Mouse (Mus musculus) gastrocnemius, postnatal 4 days (tissue): ENCODE data around the gene Pdpr. TPM values are rescaled to one million over a fixed set of nuclear protein-coding genes. Genes with fewer than 3 reads are reported as not detected.
"Not testable (repeated sequence)": the region's sequence is repeated elsewhere in the genome, so short reads cannot be mapped to it uniquely, and the experiment has no call there.

ENCODE experiments used
- DNase-seq, 2 experiments: peaks; one replicate each; pipeline ENCODE4 v3.0.0; 2021 to 2022; ENCODE audit warnings: low spot score in 2 of 2, mixed read lengths in 2 of 2
- long read RNA-seq, 2 experiments: library from polyadenylated mRNA; stranded (forward); transcript quantifications; one replicate each; pipeline ENCODE4 v2.0.0; 2021
- total RNA-seq, 2 experiments: library from RNA; stranded (reverse); gene quantifications; 2 replicates each; pipeline ENCODE4 v1.2.3; 2021

The Pdpr gene
- 10 to 100 TPM; 43.0 to 49.6 TPM for total RNA-seq
- long read RNA-seq, experiment 1, full-length matches to known transcripts, result 4 of 22 reads
- long read RNA-seq, experiment 1, partial matches to known transcripts, result 1 of 22 reads
- long read RNA-seq, experiment 1, other reads (novel, unspliced or antisense), result 17 of 22 reads
- long read RNA-seq, experiment 2, full-length matches to known transcripts, result 4 of 25 reads
- long read RNA-seq, experiment 2, partial matches to known transcripts, result 2 of 25 reads
- long read RNA-seq, experiment 2, other reads (novel, unspliced or antisense), result 19 of 25 reads

- DNase-seq, result peak; percentile 88 to 94
Observed at GRCm38 (mm10) chr8:111093865-111094718, at the start of gene Pdpr. Pdpr (plus strand) TSS chr8:111094630.

DNA sequence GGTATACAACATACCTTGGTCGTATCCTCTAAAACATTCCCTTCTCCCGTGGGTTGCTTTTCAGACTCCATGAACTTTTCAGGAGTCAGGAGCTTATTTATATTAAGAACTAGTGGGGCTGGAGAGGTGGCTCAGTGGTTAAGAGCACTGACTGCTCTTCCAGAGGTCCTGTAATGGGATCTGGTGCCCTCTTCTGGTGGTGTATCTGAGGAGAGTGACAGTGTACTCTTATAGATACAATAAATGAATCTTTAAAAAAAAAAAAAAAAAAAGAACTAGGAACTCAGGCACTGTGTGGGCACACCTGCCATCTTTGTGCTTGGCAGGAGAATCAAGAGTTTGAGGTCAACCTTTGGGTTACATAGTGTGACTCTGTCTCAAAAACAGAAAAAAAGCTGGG is 45.7 kb upstream of the Pdpr start:
- no peak for DNase-seq

DNA sequence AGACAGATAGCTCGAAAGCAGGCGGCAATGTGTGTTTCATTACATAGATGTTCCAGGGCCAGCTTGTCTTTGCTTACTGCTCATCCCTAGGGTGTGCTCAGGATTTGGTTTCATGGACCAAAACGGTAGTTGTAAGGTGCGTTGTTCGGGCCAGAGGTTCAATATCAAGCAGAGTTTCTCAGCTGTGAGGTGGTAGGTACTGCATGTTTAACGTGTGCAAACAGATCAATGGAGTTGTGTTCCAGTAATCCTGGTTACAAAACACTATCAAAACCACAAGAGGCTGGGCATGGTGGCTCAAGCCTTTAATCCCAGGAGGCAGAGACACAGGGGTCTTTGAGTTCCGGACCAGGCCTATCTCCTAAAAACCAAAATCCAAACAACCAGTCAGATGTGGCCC is 45.3 kb upstream of the Pdpr start:
- no peak for DNase-seq

DNA sequence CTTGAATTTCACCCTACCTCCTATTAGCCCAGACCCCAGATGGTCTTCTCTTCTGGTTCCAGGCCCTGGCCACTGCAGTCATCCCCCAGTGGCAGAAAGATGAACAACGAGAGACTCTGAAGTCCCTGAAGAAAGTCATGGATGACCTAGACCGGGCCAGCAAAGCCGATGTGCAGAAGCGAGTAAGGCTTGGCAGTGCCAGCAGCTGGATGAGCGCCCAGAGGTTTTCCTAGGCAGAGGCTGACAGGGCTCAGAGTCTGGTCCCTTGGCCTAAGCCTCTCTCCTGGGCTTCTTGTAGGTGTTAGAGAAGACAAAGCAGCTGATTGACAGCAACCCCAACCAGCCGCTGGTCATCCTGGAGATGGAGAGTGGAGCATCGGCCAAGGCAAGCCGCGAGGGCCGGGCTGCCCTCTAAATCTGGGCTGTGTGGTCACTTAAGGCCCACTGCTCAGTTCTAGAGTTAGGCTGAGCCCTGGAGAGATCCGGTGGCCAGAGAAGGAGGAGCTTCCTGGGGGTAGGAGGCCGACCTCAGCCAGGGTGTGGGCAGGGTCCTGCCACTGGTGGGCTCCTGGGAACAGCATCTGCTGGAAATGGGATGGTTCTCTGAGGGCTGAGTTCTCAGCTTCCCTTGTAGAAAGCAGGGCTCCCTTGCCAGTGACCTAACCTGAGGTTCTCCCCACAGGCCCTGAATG is 40.5 kb upstream of the Pdpr start:
- no peak for DNase-seq

GRCm38 (mm10) chr8:111055031-111055634 is 39.3 kb upstream of the Pdpr start:
- DNase-seq, result no peak

DNA sequence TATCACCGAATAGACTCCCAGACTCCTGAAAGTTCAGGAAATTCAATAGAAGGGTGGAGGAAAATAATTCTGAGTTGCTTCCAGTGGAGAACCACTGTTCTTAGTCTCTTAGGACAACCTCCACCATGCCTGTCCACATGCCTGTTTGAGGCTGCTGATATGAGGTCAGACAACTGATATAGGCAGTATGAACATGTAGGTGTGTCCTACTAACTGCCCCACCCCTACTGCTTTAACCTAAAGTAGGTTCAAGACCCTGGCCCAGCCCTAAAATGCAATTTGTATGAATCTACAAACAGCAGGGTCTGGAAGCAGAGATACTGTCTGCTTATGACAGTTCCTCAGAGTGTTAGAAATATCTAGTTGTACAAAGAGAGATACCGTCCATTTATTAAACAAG is 38.8 kb upstream of the Pdpr start:
- DNase-seq, result no peak

DNA sequence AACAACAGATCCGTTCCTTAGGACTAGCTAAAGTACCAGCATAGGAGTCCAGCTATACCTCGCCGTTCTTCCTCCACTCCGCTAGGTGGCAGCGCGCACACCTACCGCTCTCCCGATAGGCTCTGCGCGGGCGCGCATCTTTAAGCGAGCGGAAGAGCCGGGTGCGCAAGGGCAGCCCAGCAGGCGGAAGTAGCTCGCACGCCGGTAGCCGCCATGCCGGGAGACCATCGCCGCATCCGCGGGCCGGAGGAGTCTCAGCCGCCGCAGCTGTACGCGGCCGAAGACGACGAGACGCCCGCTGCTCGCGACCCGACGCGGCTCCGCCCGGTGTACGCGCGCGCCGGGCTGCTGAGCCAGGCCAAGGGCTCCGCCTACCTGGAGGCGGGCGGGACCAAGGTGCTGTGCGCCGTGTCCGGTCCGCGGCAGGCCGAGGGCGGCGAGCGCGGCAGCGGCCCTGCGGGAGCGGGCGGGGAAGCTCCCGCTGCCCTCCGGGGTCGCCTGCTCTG is 38.2 kb upstream of the Pdpr start, which contains the start of gene Exosc6:
Gene Exosc6 (plus strand): TSS at position 182 of the 506 bp plus-strand sequence.
- DNase-seq, result peak; percentile 78 to 90

- peak; percentile 31 to 44 for DNase-seq
Observed at GRCm38 (mm10) chr8:111056691-111057293, 37.6 kb upstream of the Pdpr start.

DNA sequence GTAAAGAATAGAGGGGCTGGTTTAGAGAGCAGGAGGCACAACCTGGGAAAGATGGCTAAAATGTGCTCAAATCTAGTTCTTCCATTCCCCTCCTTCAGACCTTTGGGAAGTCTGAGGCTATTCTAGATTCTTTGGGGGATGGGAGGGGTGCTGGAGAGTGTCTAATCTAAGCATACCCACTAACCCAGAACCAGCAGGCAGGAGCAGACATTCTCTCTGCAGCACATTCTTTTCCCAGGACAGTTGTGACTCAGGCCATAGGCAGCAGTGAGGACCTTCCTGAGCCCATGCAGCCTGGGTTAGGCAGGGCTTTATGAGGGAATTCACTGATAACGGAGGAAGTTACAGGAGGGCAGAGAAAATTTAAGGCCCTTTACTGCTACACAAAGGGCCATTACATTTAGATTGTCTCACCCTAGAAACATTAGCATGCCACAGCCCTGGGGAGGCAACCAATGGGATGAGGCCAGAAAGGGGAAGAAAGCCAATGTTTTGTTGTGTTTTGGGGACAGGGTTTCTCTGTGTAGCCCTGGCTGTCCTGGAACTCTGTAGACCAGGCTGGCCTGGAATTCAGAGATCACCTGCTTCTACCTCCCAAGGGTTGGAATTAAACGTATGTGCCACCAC is 35.4 kb upstream of the Pdpr start:
- no peak for DNase-seq

DNA sequence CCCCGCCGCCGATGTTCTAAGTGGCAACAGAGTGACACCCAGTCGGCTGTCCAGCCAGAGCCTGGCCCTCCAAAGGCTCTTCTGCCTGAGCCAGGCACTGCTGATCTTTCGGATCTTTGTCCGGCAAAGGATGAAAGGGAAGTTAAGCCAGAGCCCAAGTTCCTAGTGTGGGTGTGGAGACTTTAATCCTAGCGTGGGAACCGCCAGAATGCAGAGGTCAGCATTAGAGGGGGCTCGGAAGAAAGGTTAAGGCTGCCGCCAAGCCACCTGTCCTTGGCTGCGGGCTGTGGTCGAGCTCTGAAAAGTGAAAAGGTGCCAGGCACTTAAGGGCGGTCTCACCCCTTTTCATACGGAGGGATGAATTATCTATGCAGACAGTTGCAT is 32.8 kb upstream of the Pdpr start:
- DNase-seq, result no peak

GRCm38 (mm10) chr8:111062072-111062757 is 32.2 kb upstream of the Pdpr start:
- DNase-seq, result peak; percentile 81 to 82

- DNase-seq, result no peak
Observed at GRCm38 (mm10) chr8:111062893-111063292, 31.5 kb upstream of the Pdpr start.

GRCm38 (mm10) chr8:111066308-111066707 is 28.1 kb upstream of the Pdpr start:
- no peak for DNase-seq

DNA sequence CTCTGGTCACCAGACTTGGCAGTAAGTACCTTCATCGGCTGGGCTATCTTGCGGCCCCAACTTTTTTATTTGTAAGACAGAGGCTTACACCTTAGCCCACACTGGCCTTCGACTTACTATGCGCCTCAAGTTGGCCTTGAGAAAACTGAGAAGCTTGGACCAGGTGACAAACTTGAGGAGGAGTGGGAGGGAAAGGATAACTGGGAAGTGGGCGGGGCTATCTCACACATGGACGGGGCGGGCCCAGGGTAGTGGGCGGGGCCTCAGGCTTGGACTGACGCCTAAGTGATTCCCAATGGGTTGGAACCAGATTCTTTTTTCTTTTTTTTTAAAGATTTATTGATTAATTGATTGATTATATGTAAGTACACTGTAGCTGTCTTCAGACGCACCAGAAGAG is 27.0 kb upstream of the Pdpr start:
- DNase-seq, result no peak

- DNase-seq, result not testable (repeated sequence)
Observed at GRCm38 (mm10) chr8:111068660-111069059, 25.8 kb upstream of the Pdpr start.

GRCm38 (mm10) chr8:111075926-111076325 is 18.5 kb upstream of the Pdpr start:
- no peak for DNase-seq

DNA sequence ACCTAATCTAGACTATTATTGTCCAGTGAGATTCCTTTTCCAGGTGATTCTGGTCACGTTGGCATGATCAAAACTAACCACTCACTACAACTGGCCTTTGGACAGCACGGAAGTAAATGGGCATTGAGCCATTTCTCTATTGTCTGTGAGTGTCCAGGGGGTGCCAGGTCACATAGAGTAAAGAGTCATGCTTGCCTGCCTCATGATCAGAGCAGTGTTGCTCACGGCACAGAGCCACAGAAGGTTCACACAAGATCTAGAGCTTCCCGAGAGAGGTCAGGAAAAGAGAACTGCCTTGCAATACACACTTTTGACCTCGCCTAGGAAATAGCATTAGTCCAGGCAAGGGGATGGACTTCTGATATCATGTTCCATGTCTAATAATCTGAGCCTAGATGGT is 15.0 kb upstream of the Pdpr start:
- no peak for DNase-seq

DNA sequence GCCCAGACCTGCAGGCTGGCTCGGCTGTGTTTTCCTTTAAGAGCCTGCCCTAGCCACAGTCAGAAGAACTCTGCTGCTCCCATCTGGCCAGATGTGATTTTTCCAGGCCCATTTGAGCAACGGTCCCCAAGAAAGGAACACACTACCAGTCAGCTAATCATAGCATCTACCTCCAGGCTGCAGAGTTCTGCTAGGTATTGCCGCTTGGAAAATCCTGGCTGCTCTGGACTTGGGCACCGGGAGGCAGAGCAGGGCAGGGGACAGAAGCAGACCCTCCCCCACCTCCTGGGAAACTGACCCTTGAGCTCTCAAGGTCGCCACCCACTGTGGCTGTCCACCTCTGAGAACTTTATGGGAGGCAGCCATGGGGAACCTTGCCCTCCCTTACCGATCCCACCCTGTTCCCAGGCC is 14.6 kb upstream of the Pdpr start:
- peak in 1 of 2 experiments; percentile 11 for DNase-seq

DNA sequence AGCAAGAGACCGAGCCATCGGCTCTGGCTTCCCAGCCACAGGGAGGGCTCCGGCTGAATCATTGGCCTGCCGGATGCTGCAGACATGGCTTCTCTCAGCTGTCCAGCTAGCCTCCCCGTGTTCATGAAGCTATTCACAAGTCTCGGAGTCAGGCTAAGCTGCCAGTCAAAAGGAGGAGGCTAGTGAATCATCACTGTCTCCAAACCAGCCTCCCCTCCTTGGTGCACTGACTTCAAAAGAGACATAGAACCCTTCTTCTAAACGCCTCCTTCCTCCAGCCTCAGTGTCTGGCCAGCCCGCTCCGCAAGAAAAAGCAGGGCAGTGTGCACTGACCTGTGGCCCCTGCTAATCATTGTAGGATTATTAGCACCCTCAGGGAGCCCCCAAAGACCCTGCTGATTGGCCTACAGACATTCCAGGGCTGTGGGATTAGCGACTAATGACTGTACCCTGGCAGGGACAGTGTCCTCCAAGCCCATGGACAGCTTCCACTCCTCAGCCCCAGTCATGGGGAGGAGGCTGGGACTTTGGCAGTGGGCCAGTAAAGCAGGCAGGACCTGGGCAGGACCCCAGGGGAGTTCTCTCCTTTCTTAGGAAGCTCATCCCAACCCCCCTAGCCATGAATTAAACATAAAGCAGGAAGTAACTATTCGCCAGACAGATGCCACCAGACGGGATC is 12.7 kb upstream of the Pdpr start:
- no peak for DNase-seq
